Mouse (Mus musculus) bone marrow, adult 2 months (tissue): ENCODE measurements around the gene Irf2bp2.

Experiments used
- CTCF ChIP-seq: fragments of 200-500 bp; IDR thresholded peaks from 2 replicates; pipeline ENCODE4 v1.5.1; 2011; ENCODE audit warnings: low read length, control low read depth; ENCODE audit not compliant: control insufficient read depth, insufficient read depth
- POLR2A ChIP-seq: fragments of 200-500 bp; IDR thresholded peaks from 2 replicates; pipeline ENCODE4 v1.6.1; 2011; ENCODE audit warnings: low read depth, mild to moderate bottlenecking, control low read depth, low read length, borderline replicate concordance; ENCODE audit not compliant: control insufficient read depth

DNA sequence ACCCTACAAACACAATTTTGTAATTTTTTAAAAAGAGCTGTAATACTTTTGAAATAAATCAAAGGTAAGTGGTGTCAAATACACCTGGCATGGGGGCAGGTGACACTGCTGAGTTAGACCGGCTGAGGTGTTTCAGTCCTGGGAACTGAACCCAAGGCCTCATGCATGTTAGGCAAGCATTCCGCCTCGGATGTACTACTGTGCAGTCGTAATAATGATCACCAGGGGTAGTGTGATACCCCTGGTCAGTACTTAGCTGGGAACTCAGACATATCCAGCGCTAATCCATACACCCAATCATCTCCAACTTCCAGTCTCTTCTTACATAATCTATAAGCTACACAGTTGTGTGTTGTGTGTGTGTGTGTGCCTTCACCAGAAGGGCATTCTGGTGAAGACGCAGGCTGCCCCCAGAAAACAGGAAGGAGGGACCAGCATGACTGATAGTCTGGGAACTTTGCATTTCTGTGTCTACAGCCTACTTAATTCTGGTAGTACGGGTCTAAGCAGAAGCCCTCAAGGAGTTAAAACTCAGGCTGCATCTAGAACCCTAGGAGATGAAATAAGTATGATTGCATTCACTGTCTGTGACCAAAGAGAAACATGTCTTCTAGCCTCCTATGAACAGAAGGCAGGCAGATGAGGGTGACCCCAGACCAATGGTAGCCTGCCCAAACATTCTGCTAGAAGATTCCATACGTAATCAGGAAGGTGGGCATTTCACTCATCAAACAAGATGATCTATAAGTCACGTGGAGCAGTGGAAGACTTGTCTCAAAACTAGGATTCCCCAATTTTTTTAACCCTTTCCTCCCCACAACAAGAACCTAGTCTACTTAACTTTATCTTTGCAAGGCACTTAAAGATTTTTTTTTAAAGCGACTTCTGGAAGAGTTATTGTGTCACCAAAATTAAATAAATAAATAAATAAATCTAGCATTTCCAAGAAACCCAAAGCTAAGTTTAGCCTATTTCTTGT, 6.9 kb downstream of the Irf2bp2 start:
- TF ChIP-seq CTCF (no peak), POLR2A (no peak)
